Mouse (Mus musculus) urinary bladder, adult 2 months (tissue): ENCODE measurements around the gene Krt18. TPM values are rescaled to one million over a fixed set of nuclear protein-coding genes. Genes with fewer than 3 reads are reported as not detected.
"Not testable (repeated sequence)": the region's sequence is repeated elsewhere in the genome, so short reads cannot be mapped to it uniquely, and the experiment has no call there.

ENCODE experiments used
- DNase-seq: peaks from one replicate; pipeline ENCODE4 v3.0.0; 2022; ENCODE audit warnings: low spot score
- polyA plus RNA-seq: library from polyadenylated mRNA; depleted of rRNA; stranded (reverse); fragments of >200 nt; gene quantifications from 2 replicates; pipeline ENCODE4 v1.2.3, GENCODE M21; 2012; rRNA removed

The Krt18 gene
- polyA plus RNA-seq, 1 experiment, result 655 TPM

GRCm38 (mm10) chr15:102065661-102066325 is 37.8 kb downstream of the Krt18 start:
- DNase-seq, result peak; percentile 82

- DNase-seq, result no peak
Observed at GRCm38 (mm10) chr15:102070476-102071467, 42.8 kb downstream of the Krt18 start.

GRCm38 (mm10) chr15:102072963-102073558 is 45.1 kb downstream of the Krt18 start:
- DNase-seq, result no peak

DNA sequence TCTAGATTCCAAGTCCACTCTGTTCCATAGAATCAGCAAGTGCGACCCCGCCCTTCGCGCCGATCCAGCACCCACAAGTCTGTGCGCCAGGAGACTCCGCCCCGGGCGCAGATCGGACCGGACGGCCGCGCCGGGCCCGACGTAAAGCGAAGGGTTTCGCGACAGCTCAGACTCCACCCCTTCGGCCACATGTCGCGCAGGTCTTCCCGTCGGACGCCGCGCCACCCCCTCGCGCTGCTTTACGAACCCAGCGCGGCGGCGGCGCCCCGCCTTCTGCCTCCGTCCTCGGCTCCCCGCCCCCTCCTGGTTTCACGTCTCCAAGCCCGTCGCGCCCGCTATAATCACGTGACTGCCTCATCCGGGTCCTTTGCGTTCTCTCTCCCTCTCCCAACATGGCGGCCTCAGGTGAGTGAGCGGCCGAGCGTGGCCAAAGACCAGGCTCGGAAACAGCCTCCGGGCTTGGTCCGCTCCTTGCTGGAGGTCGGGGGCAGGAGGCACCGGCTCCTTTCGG is 45.6 kb downstream of the Krt18 start, which contains the start of gene Eif4b:
Gene Eif4b, plus strand, starts transcription at position 215 of the 511 bp plus-strand sequence.
- peak; percentile 96 for DNase-seq

- DNase-seq, result peak; percentile 63
Observed at GRCm38 (mm10) chr15:102074070-102074731, 46.2 kb downstream of the Krt18 start.

GRCm38 (mm10) chr15:102074876-102075585 is 47.1 kb downstream of the Krt18 start:
- no peak for DNase-seq

DNA sequence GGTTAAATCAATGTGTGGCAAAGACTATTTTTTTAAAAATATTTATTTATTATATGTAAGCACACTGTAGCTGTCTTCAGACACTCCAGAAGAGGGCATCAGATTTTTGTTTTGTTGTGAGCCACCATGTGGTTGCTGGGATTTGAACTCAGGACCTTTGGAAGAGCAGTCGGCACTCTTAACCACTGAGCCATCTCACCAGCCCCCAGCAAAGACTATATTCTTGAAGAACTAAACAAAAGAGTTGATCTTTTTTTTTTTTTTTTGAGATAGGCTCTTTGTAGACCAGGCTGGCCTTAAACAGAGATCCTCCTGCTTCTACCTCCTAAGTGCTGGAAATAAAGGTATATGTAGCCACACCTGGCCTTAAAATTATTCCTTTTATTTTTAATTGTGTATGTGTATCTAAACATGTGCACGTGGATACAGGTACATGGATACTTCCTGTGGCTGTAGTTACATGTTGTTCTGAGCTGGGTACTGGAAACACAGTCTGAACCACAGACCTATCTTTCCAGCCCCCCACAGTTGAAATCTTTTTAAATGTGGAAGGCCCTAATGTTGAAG is 49.2 kb downstream of the Krt18 start:
- DNase-seq, result no peak

- DNase-seq, result no peak
Observed at GRCm38 (mm10) chr15:102079221-102079620, 51.2 kb downstream of the Krt18 start.

GRCm38 (mm10) chr15:102079924-102080323 is 51.9 kb downstream of the Krt18 start:
- DNase-seq, result not testable (repeated sequence)

DNA sequence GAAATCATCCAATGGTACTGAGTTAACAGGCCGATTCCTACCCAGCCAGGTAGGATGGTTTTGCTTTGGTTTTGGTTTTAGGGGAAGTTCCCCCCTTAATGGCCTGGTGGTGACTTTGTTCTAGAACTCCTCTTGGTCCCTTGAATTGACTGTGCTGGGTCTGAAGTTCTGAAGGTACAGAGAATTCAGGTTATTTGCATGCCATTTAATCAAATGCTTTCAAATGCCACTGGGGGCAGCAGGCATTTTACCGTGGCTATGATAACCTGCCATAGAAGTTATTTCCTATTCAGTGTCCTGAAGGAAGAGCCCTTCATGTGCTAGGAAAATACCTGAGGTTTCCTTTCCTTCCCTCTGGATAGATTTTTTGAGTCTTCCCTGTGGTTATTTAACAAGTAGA is 52.4 kb downstream of the Krt18 start:
- DNase-seq, result no peak

Other genes with a start within 250 kb of the Krt18 start
- gene Krt72, start 241.7 kb upstream of the Krt18 start, polyA plus RNA-seq, result not detected in 2 replicates
- gene Krt73, start 225.8 kb upstream of the Krt18 start, polyA plus RNA-seq, result not detected in 2 replicates
- gene Krt2, start 210.0 kb upstream of the Krt18 start, polyA plus RNA-seq, result not detected in 2 replicates
- gene Krt1, start 177.4 kb upstream of the Krt18 start, polyA plus RNA-seq, result 1.9 and 2.6 TPM in 2 replicates
- gene Krt77, start 158.5 kb upstream of the Krt18 start, polyA plus RNA-seq, result 0.04 and 0.14 TPM in 2 replicates
- gene Krt76, start 135.3 kb upstream of the Krt18 start, polyA plus RNA-seq, result 0.04 TPM in 1 of 2 replicates, not detected in the other
- 74.0 and 74.4 TPM in 2 replicates for gene Krt4, start 103.4 kb upstream of the Krt18 start, polyA plus RNA-seq
- gene Krt79, start 87.9 kb upstream of the Krt18 start, polyA plus RNA-seq, result 1.5 and 1.9 TPM in 2 replicates
- 2.1 and 3.0 TPM in 2 replicates for gene Krt78, start 73.9 kb upstream of the Krt18 start, polyA plus RNA-seq
- 382 and 417 TPM in 2 replicates for gene Krt8, start 23.7 kb upstream of the Krt18 start, polyA plus RNA-seq
- gene Eif4b, start 45.6 kb downstream of the Krt18 start, polyA plus RNA-seq, result 121 and 170 TPM in 2 replicates
- 69.2 and 107 TPM in 2 replicates for gene Tns2, start 72.2 kb downstream of the Krt18 start, polyA plus RNA-seq
- gene Spryd3, start 108.1 kb downstream of the Krt18 start, polyA plus RNA-seq, result 43.7 and 50.0 TPM in 2 replicates
- 260 TPM in 2 replicates for gene Igfbp6, start 116.2 kb downstream of the Krt18 start, polyA plus RNA-seq
- gene Soat2, start 122.3 kb downstream of the Krt18 start, polyA plus RNA-seq, result 0.59 and 0.89 TPM in 2 replicates
- gene Zfp740, start 175.1 kb downstream of the Krt18 start, polyA plus RNA-seq, result 62.9 and 67.8 TPM in 2 replicates
- gene Csad, start 176.5 kb downstream of the Krt18 start, polyA plus RNA-seq, result 92.4 and 102 TPM in 2 replicates
- 7.0 and 13.2 TPM in 2 replicates for gene Itgb7, start 203.8 kb downstream of the Krt18 start, polyA plus RNA-seq
- 72.2 and 76.7 TPM in 2 replicates for gene Rarg, start 229.3 kb downstream of the Krt18 start, polyA plus RNA-seq
- 0.56 and 0.59 TPM in 2 replicates for gene Gm9918, start 242.4 kb downstream of the Krt18 start, polyA plus RNA-seq